Mouse (Mus musculus) hindbrain, postnatal 0 days (tissue): ENCODE results near the gene Ascc1. TPM values are rescaled to one million over a fixed set of nuclear protein-coding genes. Genes with fewer than 3 reads are reported as not detected.

Source experiments
- ATAC-seq: fragments of 200-750 bp; cut with Nextera tagmentation; 2 replicates; pipeline ENCODE4 v1.8.0; 2017; ENCODE audit warnings: mild to moderate bottlenecking, moderate TSS enrichment, moderate library complexity
- DNase-seq: peaks from one replicate; pipeline ENCODE4 v3.0.0-alpha.2; 2015; ENCODE audit warnings: low spot score
- H3K27ac ChIP-seq: fragments of 300-500 bp; sonication (generic); 2 replicates; pipeline ENCODE4 v1.5.1; 2014; ENCODE audit warnings: mild to moderate bottlenecking
- H3K27me3 ChIP-seq: fragments of 300-500 bp; sonication (generic); 2 replicates; pipeline ENCODE4 v1.6.1; 2014; ENCODE audit warnings: low read length, mixed read lengths; ENCODE audit not compliant: insufficient read depth
- H3K36me3 ChIP-seq: fragments of 300-500 bp; sonication (generic); 2 replicates; pipeline ENCODE4 v1.6.1; 2014; ENCODE audit warnings: low read length, mixed read lengths; ENCODE audit not compliant: insufficient read depth
- H3K4me1 ChIP-seq: fragments of 300-500 bp; sonication (generic); 2 replicates; pipeline ENCODE4 v1.6.1; 2014; ENCODE audit warnings: antibody characterized with exemption, low read length, mixed read lengths; ENCODE audit not compliant: insufficient read depth
- H3K4me2 ChIP-seq: fragments of 300-500 bp; sonication (generic); 2 replicates; pipeline ENCODE4 v1.6.1; 2014; ENCODE audit warnings: low read depth, mild to moderate bottlenecking, low read length, moderate library complexity, mixed read lengths
- H3K4me3 ChIP-seq: fragments of 300-500 bp; sonication (generic); 2 replicates; pipeline ENCODE4 v1.5.1; 2014; ENCODE audit warnings: low read length
- H3K9ac ChIP-seq: fragments of 300-500 bp; sonication (generic); replicated peaks from 2 replicates; pipeline ENCODE4 v1.6.1; 2014; ENCODE audit warnings: mild to moderate bottlenecking, low read length, moderate library complexity, mixed read lengths
- H3K9me3 ChIP-seq: fragments of 300-500 bp; sonication (generic); 2 replicates; pipeline ENCODE4 v1.6.1; 2016; ENCODE audit warnings: low read length, mixed read lengths
- CTCF ChIP-seq: IDR thresholded peaks from 2 replicates; pipeline ENCODE4 v1.5.1; 2016; ENCODE audit warnings: antibody characterized with exemption, control low read depth, low read depth
- WGBS: fragments of 180-500 bp; shearing (Covaris S2); extraction: QIAGEN DNeasy Blood & Tissue Kit; methylation state at CpG from one replicate; pipeline ENCODE4 v1.1.7; 2014; 5-methylcytosine and 5-hydroxymethylcytosine counted together
- polyA plus RNA-seq: library from polyadenylated mRNA; unstranded; fragments of >200 nt; fragmentation: Nextera tagmentation; extraction: Ambion mirVana; gene quantifications from 2 replicates; pipeline ENCODE4 v1.2.1, GENCODE M21; 2015
- total RNA-seq: library from RNA; depleted of rRNA; stranded (reverse); fragments of >200 nt; gene quantifications from 2 replicates; pipeline ENCODE4 v1.2.3, GENCODE M21; 2014

The Ascc1 gene
- total and polyA plus RNA-seq, 2 experiments from 2014 or later, result 11.5 to 41.8 TPM

DNA sequence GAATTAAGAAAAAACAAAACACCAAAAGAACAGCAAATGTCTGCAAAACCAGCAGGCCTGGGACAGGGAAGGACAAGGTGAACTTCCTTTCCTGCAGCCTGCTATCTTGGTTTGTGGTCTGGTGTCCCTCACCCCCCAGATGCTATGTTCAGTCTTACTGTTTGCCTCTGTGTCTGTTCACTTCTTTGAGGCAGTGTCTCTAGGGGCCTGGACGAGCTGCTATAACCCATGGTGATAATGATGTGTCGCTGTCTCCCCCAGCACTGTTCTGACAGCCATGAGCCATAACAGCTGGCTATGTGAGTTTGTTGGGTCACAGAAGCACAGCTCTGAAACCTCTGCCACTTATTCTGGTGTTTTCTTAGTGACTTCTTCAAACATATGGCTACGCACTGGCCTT lies 27.8 kb upstream of the Ascc1 start:
- Histone ChIP-seq H3K9ac (no peak overlapping the region), H3K9me3 (no peaks in the 10 kb centered on the region), H3K4me2 (no peak overlapping the region), H3K36me3 (no peaks in the 10 kb centered on the region), H3K27me3 (no peaks in the 10 kb centered on the region), H3K4me1 (peaks cover 28% of the 10 kb centered on the region), H3K27ac (peak overlapping the region; percentile 57; the same call in 1 of the 2 replicates), H3K4me3 (no peak overlapping the region)
- 58% methylated on average over 3 of the region's 3 CpGs for WGBS
- TF ChIP-seq CTCF, result no peak
- DNase-seq, result no peak
- no peak for ATAC-seq

DNA sequence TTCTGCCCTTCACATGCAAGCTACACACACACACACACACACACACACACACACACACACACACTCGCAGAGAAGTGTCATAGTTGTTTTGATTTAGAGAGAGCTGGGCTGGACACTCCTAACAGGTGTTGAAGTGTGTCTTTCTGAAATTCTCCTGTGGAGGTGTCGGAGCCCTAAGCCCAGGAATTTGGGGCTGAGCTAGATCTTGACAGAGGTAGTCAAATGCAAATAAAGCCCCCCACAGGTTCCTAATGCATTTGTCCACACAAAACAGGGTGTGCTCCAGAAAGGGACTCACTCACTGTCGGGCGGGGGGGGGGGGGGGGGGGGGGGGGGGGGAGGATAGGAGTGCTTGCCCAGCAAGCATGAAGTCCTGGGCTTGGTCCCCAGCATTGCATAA lies 25.5 kb upstream of the Ascc1 start:
- H3K27ac ChIP-seq, result no peak overlapping the region
- WGBS, result 65% methylated on average over 2 of the region's 4 CpGs
- H3K4me3 ChIP-seq, result no peak overlapping the region
- DNase-seq (no peak), ATAC-seq (no peak)
- H3K36me3 ChIP-seq, result no peaks in the 10 kb centered on the region
- no peak overlapping the region for H3K9ac ChIP-seq
- H3K9me3 ChIP-seq, result no peaks in the 10 kb centered on the region
- H3K4me2 ChIP-seq, result no peak overlapping the region
- TF ChIP-seq CTCF, result no peak
- H3K27me3 ChIP-seq, result no peaks in the 10 kb centered on the region
- peaks cover 20% of the 10 kb centered on the region for H3K4me1 ChIP-seq

DNA sequence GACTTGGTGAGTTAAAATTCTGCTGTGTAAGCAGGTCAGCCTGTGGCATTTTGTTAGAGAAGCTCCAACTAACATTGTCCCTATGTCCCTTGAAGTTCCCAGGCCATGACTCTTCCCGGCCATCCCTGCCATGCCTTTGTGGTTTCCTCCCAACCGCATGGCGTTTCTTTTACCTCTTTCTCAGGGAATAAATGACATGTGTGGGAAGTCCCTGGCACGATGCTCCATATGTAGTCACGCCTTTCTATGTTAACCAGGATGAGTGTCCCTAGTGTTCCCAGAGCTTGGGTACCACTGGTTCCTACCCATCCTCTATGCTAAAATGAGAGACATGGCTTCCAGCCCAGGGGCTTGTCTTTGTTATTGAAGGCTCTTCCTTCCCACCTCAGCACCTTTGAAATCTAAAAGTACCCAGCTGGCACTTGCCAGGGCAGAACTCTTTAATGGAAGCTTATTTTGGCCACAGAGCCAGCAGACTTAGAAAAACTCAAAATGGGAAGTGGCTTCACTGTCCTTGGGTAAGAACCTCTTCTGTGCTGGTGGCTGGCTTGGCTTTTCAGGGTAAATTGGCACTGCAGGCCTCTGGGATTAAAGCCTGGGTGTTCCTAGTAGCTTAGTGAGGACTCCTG lies 24.8 kb upstream of the Ascc1 start:
- peaks cover 20% of the 10 kb centered on the region for H3K4me1 ChIP-seq
- no peaks in the 10 kb centered on the region for H3K36me3 ChIP-seq
- 77% methylated on average over 5 of the region's 5 CpGs for WGBS
- H3K4me2 ChIP-seq, result no peak overlapping the region
- no peaks in the 10 kb centered on the region for H3K27me3 ChIP-seq
- peak overlapping the region; percentile 76; the same call in 1 of the 2 replicates for H3K27ac ChIP-seq
- ATAC-seq (no peak), DNase-seq (no peak)
- H3K9me3 ChIP-seq, result no peaks in the 10 kb centered on the region
- no peak overlapping the region for H3K4me3 ChIP-seq
- no peak overlapping the region for H3K9ac ChIP-seq
- no peak for TF ChIP-seq CTCF

DNA sequence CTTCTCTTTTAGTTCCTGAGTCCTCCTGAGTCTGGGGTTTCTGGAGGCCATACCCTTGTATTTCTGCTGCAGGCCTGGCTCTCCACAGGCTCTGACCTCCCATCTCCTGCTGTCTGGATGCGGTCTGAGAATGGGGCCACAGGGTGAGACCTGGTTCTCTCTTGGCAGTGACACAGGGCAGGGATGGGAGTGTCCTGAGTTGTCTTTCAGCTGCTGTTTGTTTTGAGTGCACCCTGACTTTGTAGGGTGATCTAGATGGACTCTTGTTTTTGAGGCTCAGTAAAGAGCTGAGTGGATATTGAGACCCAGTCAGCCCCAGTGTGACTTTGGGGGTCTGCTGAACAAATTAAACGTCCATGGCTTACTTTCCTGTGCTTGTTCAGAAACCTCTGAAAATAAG lies 24.2 kb upstream of the Ascc1 start:
- no peak for TF ChIP-seq CTCF
- Histone ChIP-seq H3K4me1 (peaks cover 20% of the 10 kb centered on the region), H3K27ac (peak overlapping the region; percentile 76), H3K9me3 (no peaks in the 10 kb centered on the region), H3K4me2 (no peak overlapping the region), H3K4me3 (no peak overlapping the region), H3K9ac (no peak overlapping the region), H3K36me3 (no peaks in the 10 kb centered on the region), H3K27me3 (no peaks in the 10 kb centered on the region)
- no peak for DNase-seq
- ATAC-seq, result no peak
- 31% methylated on average over 2 of the region's 2 CpGs for WGBS

DNA sequence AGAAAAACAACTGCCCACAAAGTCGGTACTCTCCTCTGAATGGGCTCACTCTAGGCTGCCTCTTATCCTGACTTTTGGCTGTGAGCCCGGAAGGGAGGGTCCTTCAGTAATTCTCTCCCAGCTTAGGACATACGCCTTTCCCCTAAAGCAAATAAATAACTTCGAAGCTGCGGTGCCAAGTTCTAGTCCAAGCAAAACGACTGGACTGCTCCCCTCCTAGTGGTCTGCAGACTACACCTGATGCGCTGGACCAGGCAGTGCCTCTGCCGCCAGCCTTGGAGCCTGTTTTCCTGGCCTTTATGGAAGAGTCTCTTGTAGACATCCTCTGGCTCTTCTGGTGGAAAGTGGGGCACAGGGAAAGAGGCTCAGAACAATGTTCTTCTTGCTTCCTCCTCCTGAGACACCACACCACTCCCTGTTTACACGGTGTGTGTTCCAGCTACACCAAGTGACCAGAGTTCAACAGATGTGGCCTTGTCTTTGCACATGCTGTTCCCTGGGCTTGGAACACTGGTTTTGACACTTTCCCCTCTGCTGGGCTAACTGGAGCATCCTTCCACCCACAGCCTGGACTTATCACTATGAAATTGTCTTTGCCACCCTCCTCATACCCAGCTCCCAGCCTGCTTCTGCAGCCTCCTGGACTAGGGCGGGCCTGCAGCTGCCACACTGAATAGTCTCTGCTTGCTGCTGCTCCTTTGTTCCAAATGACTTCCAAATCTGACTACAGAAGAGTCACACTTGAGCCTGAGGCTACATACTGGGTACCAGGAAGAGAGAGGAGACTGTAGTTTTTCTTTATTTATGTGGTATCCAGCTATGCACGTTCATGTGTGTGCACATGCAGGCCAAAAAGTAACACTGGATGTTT lies 23.5 kb upstream of the Ascc1 start:
- Histone ChIP-seq H3K27me3 (no peaks in the 10 kb centered on the region), H3K4me1 (peaks cover 17% of the 10 kb centered on the region), H3K4me3 (no peak overlapping the region), H3K36me3 (no peaks in the 10 kb centered on the region), H3K9me3 (no peaks in the 10 kb centered on the region), H3K9ac (no peak overlapping the region; the same call in 1 of the 2 replicates), H3K27ac (peak overlapping the region; percentile 76), H3K4me2 (no peak overlapping the region)
- 0 out of 2 replicates have a peak, but pooled peaks have one; percentile 37 for ATAC-seq
- WGBS, result 36% methylated on average over 11 of the region's 11 CpGs
- no peak for TF ChIP-seq CTCF
- peak; percentile 84 for DNase-seq

DNA sequence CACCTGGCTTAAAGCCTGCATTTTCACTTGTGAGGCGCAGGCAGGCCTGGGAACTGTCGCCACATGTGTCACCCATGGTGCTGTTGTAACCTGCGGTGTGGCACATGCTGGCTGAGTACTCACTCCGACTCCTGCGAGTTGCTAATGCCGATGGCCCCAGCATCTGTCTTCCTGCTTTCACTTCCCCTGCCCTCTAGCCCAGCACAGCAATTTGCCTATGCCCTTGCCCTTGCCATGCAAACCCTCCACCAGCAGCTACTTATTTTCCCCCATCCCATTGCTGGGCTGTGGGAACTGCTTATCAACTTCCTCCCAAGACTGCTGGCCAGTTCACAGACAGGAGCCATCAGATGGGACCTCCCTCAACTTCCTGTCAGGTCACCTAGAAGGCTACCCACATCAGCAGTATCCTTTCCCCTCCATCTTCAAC lies 21.8 kb upstream of the Ascc1 start:
- ATAC-seq, result no peak
- Histone ChIP-seq H3K36me3 (no peaks in the 10 kb centered on the region), H3K27ac (no peak overlapping the region), H3K4me3 (no peak overlapping the region), H3K4me2 (no peak overlapping the region), H3K4me1 (peaks cover 15% of the 10 kb centered on the region), H3K27me3 (no peaks in the 10 kb centered on the region), H3K9ac (no peak overlapping the region), H3K9me3 (no peaks in the 10 kb centered on the region)
- WGBS, result 93% methylated on average over 6 of the region's 6 CpGs
- TF ChIP-seq CTCF, result no peak
- DNase-seq, result no peak
